Mouse (Mus musculus): Measurements from ENCODE around the gene Tefm. TPM values are rescaled to one million over a fixed set of nuclear protein-coding genes. Genes with fewer than 3 reads are reported as not detected.

The Tefm gene
- total and polyA plus RNA-seq, 3 experiments = 34.4 to 70.2 (median 43.9) TPM

- Histone ChIP-seq H3K9ac (ENCODE audit: insufficient read depth, low read depth) (no peak overlapping the region), H3K27ac (ENCODE audit: insufficient read depth, low read depth) (no peak overlapping the region), H3K27me3 (replicated peaks) (no peaks in the 10 kb centered on the region), H3K4me1 (ENCODE audit: control insufficient read depth in 1 of 2, insufficient read depth in 2 of 2) (peaks cover 39 to 84% of the 10 kb centered on the region in 2 experiments), H3K4me2 (ENCODE audit: insufficient read depth, low read depth, poor library complexity, severe bottlenecking) (no peak overlapping the region), H3K4me3 (replicated peaks in 1 of 3; ENCODE audit: low read depth in 2 of 3, low read length in 2 of 3, poor library complexity in 1 of 3) (no peak overlapping the region), H3K9me3 (replicated peaks; ENCODE audit: low read length) (no peaks in the 10 kb centered on the region), H3K79me2 (replicated peaks; ENCODE audit: control insufficient read depth, extremely low read depth, insufficient read depth, poor library complexity, severe bottlenecking) (no peaks in the 10 kb centered on the region), H3K36me3 (replicated peaks in 1 of 2; ENCODE audit: control insufficient read depth in 1 of 2, insufficient read depth in 1 of 2, low read length in 1 of 2) (peaks cover 0 to 5% of the 10 kb centered on the region in 2 experiments)
- dilution Hi-C loops (cut with MboI; ENCODE audit: extremely low pct_ligation_motif_present, extremely low pct_unique_long_range_greater_than_20kb, low sequenced_read_pairs) (no loop called here), in situ Hi-C loops (cut with MboI; ENCODE audit: low pct_ligation_motif_present, low pct_unique_long_range_greater_than_20kb, low sequenced_read_pairs) (no loop called here)
- no peak for DNase-seq (ENCODE audit: extremely low read depth)
- TF ChIP-seq MAFK (IDR thresholded peaks at IDR 0.05; ENCODE audit: insufficient replicate concordance, low read length) (peak; percentile 79; the same call in 1 of the 2 replicates), PAX5 (IDR thresholded peaks at IDR 0.05; ENCODE audit: low read length) (no peak)
Measured at GRCm38 (mm10) chr11:80171884-80172283, 29.9 kb upstream of the Tefm start.

- TF ChIP-seq KAT2A (IDR thresholded peaks at IDR 0.05; ENCODE audit: insufficient replicate concordance, low read length) = no peak
- peak; percentile 2; the same call in 1 of the 2 replicates for TF ChIP-seq ETS1 (conservative IDR thresholded peaks at IDR 0.05; ENCODE audit: low read depth, low read length)
- 0 out of 2 replicates have a peak, but pooled peaks have one; percentile 5 for TF ChIP-seq EP300 (IDR thresholded peaks at IDR 0.05; ENCODE audit: low read length)
- TF ChIP-seq CHD2 (IDR thresholded peaks at IDR 0.05; ENCODE audit: low read length) = 0 out of 2 replicates have a peak, but pooled peaks have one; percentile 5
- TF ChIP-seq USF2 (conservative IDR thresholded peaks at IDR 0.05; ENCODE audit: low read depth, low read length) = no peak
- TF ChIP-seq TCF12 (IDR thresholded peaks at IDR 0.05; ENCODE audit: low read depth, low read length) = peak; percentile 17; the same call in 1 of the 2 replicates
- no peak overlapping the region for H3K9ac ChIP-seq (ENCODE audit: insufficient read depth, low read depth)
- in situ Hi-C loops (cut with MboI; ENCODE audit: low pct_ligation_motif_present, low pct_unique_long_range_greater_than_20kb, low sequenced_read_pairs) = no loop called here
- peaks cover 38 to 72% of the 10 kb centered on the region in 2 experiments for H3K4me1 ChIP-seq (ENCODE audit: control insufficient read depth in 1 of 2, insufficient read depth in 2 of 2)
- H3K27me3 ChIP-seq (replicated peaks) = no peaks in the 10 kb centered on the region
- H3K4me2 ChIP-seq (ENCODE audit: insufficient read depth, low read depth, poor library complexity, severe bottlenecking) = no peak overlapping the region
- peak overlapping the region in 1 of 3 experiments; percentile 26 for H3K4me3 ChIP-seq (replicated peaks in 1 of 3; ENCODE audit: low read depth in 2 of 3, low read length in 2 of 3, poor library complexity in 1 of 3)
- H3K36me3 ChIP-seq (replicated peaks in 1 of 2; ENCODE audit: control insufficient read depth in 1 of 2, insufficient read depth in 1 of 2, low read length in 1 of 2) = peaks cover 0 to 14% of the 10 kb centered on the region in 2 experiments
- peak; percentile 43 for DNase-seq (ENCODE audit: extremely low read depth)
- H3K9me3 ChIP-seq (replicated peaks; ENCODE audit: low read length) = peaks cover 3% of the 10 kb centered on the region
- dilution Hi-C loops (cut with MboI; ENCODE audit: extremely low pct_ligation_motif_present, extremely low pct_unique_long_range_greater_than_20kb, low sequenced_read_pairs) = no loop called here
- no peaks in the 10 kb centered on the region for H3K79me2 ChIP-seq (replicated peaks; ENCODE audit: control insufficient read depth, extremely low read depth, insufficient read depth, poor library complexity, severe bottlenecking)
- H3K27ac ChIP-seq (ENCODE audit: insufficient read depth, low read depth) = peak overlapping the region; percentile 28; the same call in 1 of the 2 replicates
Measured at GRCm38 (mm10) chr11:80170351-80170750, 28.4 kb upstream of the Tefm start.

DNA sequence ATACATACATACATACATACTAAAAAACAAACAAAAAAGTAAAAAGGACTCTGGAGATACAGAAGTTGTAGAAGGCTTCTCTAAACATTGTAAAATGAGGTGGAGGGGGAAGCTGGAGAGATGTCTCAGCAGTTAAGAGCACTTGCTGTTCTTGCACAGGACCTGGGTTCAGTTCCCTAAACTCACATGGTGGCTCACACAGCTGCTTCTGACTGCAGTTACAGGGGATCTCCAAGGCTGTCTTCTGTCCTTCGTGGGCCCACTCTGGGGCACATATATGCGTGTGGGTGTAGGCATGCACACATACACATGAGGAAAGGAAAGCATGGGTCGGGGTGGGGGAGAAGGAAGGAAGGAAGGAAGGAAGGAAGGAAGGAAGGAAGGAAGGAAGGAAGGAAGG, 27.7 kb upstream of the Tefm start:
- no peaks in the 10 kb centered on the region for H3K27me3 ChIP-seq (replicated peaks)
- H3K36me3 ChIP-seq (replicated peaks in 1 of 2; ENCODE audit: control insufficient read depth in 1 of 2, insufficient read depth in 1 of 2, low read length in 1 of 2) = peaks cover 0 to 16% of the 10 kb centered on the region in 2 experiments
- DNase-seq (ENCODE audit: extremely low read depth) = peak; percentile 54
- dilution Hi-C loops (cut with MboI; ENCODE audit: extremely low pct_ligation_motif_present, extremely low pct_unique_long_range_greater_than_20kb, low sequenced_read_pairs) = no loop called here
- in situ Hi-C loops (cut with MboI; ENCODE audit: low pct_ligation_motif_present, low pct_unique_long_range_greater_than_20kb, low sequenced_read_pairs) = no loop called here
- H3K4me1 ChIP-seq (ENCODE audit: control insufficient read depth in 1 of 2, insufficient read depth in 2 of 2) = peaks cover 38 to 68% of the 10 kb centered on the region in 2 experiments
- no peak overlapping the region for H3K27ac ChIP-seq (ENCODE audit: insufficient read depth, low read depth)
- peaks cover 3% of the 10 kb centered on the region for H3K9me3 ChIP-seq (replicated peaks; ENCODE audit: low read length)
- H3K9ac ChIP-seq (ENCODE audit: insufficient read depth, low read depth) = no peak overlapping the region
- no peak overlapping the region for H3K4me3 ChIP-seq (replicated peaks in 1 of 3; ENCODE audit: low read depth in 2 of 3, low read length in 2 of 3, poor library complexity in 1 of 3)
- no peaks in the 10 kb centered on the region for H3K79me2 ChIP-seq (replicated peaks; ENCODE audit: control insufficient read depth, extremely low read depth, insufficient read depth, poor library complexity, severe bottlenecking)
- no peak overlapping the region for H3K4me2 ChIP-seq (ENCODE audit: insufficient read depth, low read depth, poor library complexity, severe bottlenecking)
- TF ChIP-seq RAD21 (IDR thresholded peaks at IDR 0.05; ENCODE audit: low read depth, low read length) = no peak
- TF ChIP-seq CTCF (conservative IDR thresholded peaks at IDR 0.05 in 1 of 2, IDR thresholded peaks at IDR 0.05 in 1 of 2; ENCODE audit: low read depth in 2 of 2, low read length in 2 of 2) = no peak
- TF ChIP-seq TCF12 (IDR thresholded peaks at IDR 0.05; ENCODE audit: low read depth, low read length) = peak; percentile 55; the same call in 1 of the 2 replicates
- TF ChIP-seq E2F4 (IDR thresholded peaks at IDR 0.05; ENCODE audit: insufficient replicate concordance, low read depth, low read length) = no peak
- TF ChIP-seq MAZ (IDR thresholded peaks at IDR 0.05; ENCODE audit: low read depth, low read length) = no peak
- TF ChIP-seq UBTF (IDR thresholded peaks at IDR 0.05; ENCODE audit: low read depth, low read length) = no peak
- TF ChIP-seq PAX5 (IDR thresholded peaks at IDR 0.05; ENCODE audit: low read length) = no peak
- peak; percentile 30; the same call in 1 of the 2 replicates for TF ChIP-seq CHD2 (IDR thresholded peaks at IDR 0.05; ENCODE audit: low read length)
- no peak for TF ChIP-seq POLR2A (IDR thresholded peaks at IDR 0.05; ENCODE audit: low read depth, low read length)
- no peak for TF ChIP-seq ZMIZ1 (IDR thresholded peaks at IDR 0.05; ENCODE audit: low read depth, low read length)
- no peak for TF ChIP-seq POLR2AphosphoS2 (IDR thresholded peaks at IDR 0.05; ENCODE audit: low read depth, low read length)
- TF ChIP-seq SMC3 (IDR thresholded peaks at IDR 0.05; ENCODE audit: low read depth, low read length) = no peak
- TF ChIP-seq IRF4 (IDR thresholded peaks at IDR 0.05; ENCODE audit: low read depth, low read length) = peak; percentile 56; the same call in 1 of the 2 replicates
- TF ChIP-seq BHLHE40 (IDR thresholded peaks at IDR 0.05; ENCODE audit: low read depth, low read length) = peak; percentile 51; the same call in 1 of the 2 replicates
- TF ChIP-seq MEF2A (IDR thresholded peaks at IDR 0.05; ENCODE audit: borderline replicate concordance, low read depth, low read length) = peak; percentile 49; the same call in 1 of the 2 replicates
- TF ChIP-seq MAX (IDR thresholded peaks at IDR 0.05; ENCODE audit: low read length) = 0 out of 2 replicates have a peak, but pooled peaks have one; percentile 55
- no peak for TF ChIP-seq ZNF384 (IDR thresholded peaks at IDR 0.05; ENCODE audit: low read depth, low read length)
- TF ChIP-seq HCFC1 (IDR thresholded peaks at IDR 0.05; ENCODE audit: low read depth, low read length) = no peak
- peak; percentile 59 for TF ChIP-seq ETS1 (conservative IDR thresholded peaks at IDR 0.05; ENCODE audit: low read depth, low read length)
- no peak for TF ChIP-seq CHD1 (IDR thresholded peaks at IDR 0.05; ENCODE audit: low read depth, low read length)
- no peak for TF ChIP-seq JUND (conservative IDR thresholded peaks at IDR 0.05; ENCODE audit: low read depth, low read length)

Measured in CH12.LX (cell line).